Mouse (Mus musculus) embryonic fibroblast, embryonic 13.5 days (primary cell): ENCODE data around the gene Klf9.

ENCODE experiments used
- CTCF ChIP-seq: IDR thresholded peaks from 2 replicates; pipeline ENCODE4 v1.5.1; 2011; ENCODE audit warnings: mild to moderate bottlenecking, control low read depth, low read length, moderate library complexity, borderline replicate concordance; ENCODE audit not compliant: insufficient read depth
- POLR2A ChIP-seq: IDR thresholded peaks from 2 replicates; pipeline ENCODE4 v1.6.1; 2011; ENCODE audit warnings: low read depth, mild to moderate bottlenecking, control low read depth, low read length, moderate library complexity

GRCm38 (mm10) chr19:23143541-23143940 lies 2.5 kb downstream of the Klf9 start:
- TF ChIP-seq CTCF (no peak), POLR2A (no peak)
